Mouse (Mus musculus) hindbrain, embryonic 16.5 days (tissue): Measurements from ENCODE around the gene Pml. TPM values are rescaled to one million over a fixed set of nuclear protein-coding genes. Genes with fewer than 3 reads are reported as not detected.

Source experiments
- ATAC-seq: fragments of 200-750 bp; cut with Nextera tagmentation; 2 replicates; pipeline ENCODE4 v1.8.0; 2017; ENCODE audit warnings: moderate TSS enrichment, moderate library complexity
- H3K27ac ChIP-seq: fragments of 300-500 bp; sonication (generic); 2 replicates; pipeline ENCODE4 v1.5.1; 2014; ENCODE audit warnings: low read depth, mild to moderate bottlenecking, control low read depth, low read length, moderate library complexity
- H3K27me3 ChIP-seq: fragments of 300-500 bp; sonication (generic); replicated peaks from 2 replicates; pipeline ENCODE4 v1.6.1; 2014; ENCODE audit warnings: low read length; ENCODE audit not compliant: control insufficient read depth, insufficient read depth
- H3K36me3 ChIP-seq: fragments of 300-500 bp; sonication (generic); 2 replicates; pipeline ENCODE4 v1.6.1; 2014; ENCODE audit warnings: mild to moderate bottlenecking, low read length, moderate library complexity, mixed read lengths; ENCODE audit not compliant: control insufficient read depth, insufficient read depth
- H3K4me1 ChIP-seq: fragments of 300-500 bp; sonication (generic); 2 replicates; pipeline ENCODE4 v1.6.1; 2014; ENCODE audit warnings: low read depth, low read length; ENCODE audit not compliant: control insufficient read depth, insufficient read depth
- H3K4me2 ChIP-seq: fragments of 300-500 bp; sonication (generic); 2 replicates; pipeline ENCODE4 v1.6.1; 2014; ENCODE audit warnings: mild to moderate bottlenecking, low read length, control low read depth, moderate library complexity
- H3K4me3 ChIP-seq: fragments of 300-500 bp; sonication (generic); 2 replicates; pipeline ENCODE4 v1.5.1; 2014; ENCODE audit warnings: mild to moderate bottlenecking, low read length, control low read depth, moderate library complexity
- H3K9ac ChIP-seq: fragments of 300-500 bp; sonication (generic); 2 replicates; pipeline ENCODE4 v1.6.1; 2014; ENCODE audit warnings: low read depth, mild to moderate bottlenecking, control low read depth, low read length, moderate library complexity
- H3K9me3 ChIP-seq: fragments of 300-500 bp; sonication (generic); 2 replicates; pipeline ENCODE4 v1.6.1; 2014; ENCODE audit warnings: mild to moderate bottlenecking, low read length, moderate library complexity; ENCODE audit not compliant: control insufficient read depth
- WGBS: fragments of 180-500 bp; shearing (Covaris S2); extraction: QIAGEN DNeasy Blood & Tissue Kit; methylation state at CpG from one replicate; pipeline ENCODE4 v1.1.7; 2014; 5-methylcytosine and 5-hydroxymethylcytosine counted together
- polyA plus RNA-seq: library from polyadenylated mRNA; unstranded; fragments of >200 nt; fragmentation: Nextera tagmentation; extraction: Ambion mirVana; gene quantifications from 2 replicates; pipeline ENCODE4 v1.2.1, GENCODE M21; 2015

Pml gene
- polyA plus RNA-seq, 1 experiment from 2014 or later, result 3.9 TPM

GRCm38 (mm10) chr9:58213865-58214264, 35.7 kb downstream of the Pml start:
- Histone ChIP-seq H3K9me3 (no peaks in the 10 kb centered on the region), H3K4me1 (no peaks in the 10 kb centered on the region), H3K9ac (no peak overlapping the region), H3K36me3 (no peaks in the 10 kb centered on the region), H3K27ac (no peak overlapping the region), H3K4me2 (no peak overlapping the region), H3K27me3 (no peaks in the 10 kb centered on the region), H3K4me3 (no peak overlapping the region)
- 31% methylated on average over 5 of the region's 5 CpGs for WGBS
- ATAC-seq, result no peak

GRCm38 (mm10) chr9:58213377-58213776, 36.2 kb downstream of the Pml start:
- WGBS, result 77% methylated on average over 5 of the region's 5 CpGs
- Histone ChIP-seq H3K4me3 (no peak overlapping the region), H3K27me3 (no peaks in the 10 kb centered on the region), H3K27ac (no peak overlapping the region), H3K4me1 (no peaks in the 10 kb centered on the region), H3K36me3 (no peaks in the 10 kb centered on the region), H3K4me2 (no peak overlapping the region), H3K9me3 (no peaks in the 10 kb centered on the region), H3K9ac (no peak overlapping the region)
- ATAC-seq, result no peak

GRCm38 (mm10) chr9:58210304-58210627, 39.3 kb downstream of the Pml start:
- no peaks in the 10 kb centered on the region for H3K27me3 ChIP-seq
- WGBS, result 76% methylated on average over 2 of the region's 2 CpGs

DNA sequence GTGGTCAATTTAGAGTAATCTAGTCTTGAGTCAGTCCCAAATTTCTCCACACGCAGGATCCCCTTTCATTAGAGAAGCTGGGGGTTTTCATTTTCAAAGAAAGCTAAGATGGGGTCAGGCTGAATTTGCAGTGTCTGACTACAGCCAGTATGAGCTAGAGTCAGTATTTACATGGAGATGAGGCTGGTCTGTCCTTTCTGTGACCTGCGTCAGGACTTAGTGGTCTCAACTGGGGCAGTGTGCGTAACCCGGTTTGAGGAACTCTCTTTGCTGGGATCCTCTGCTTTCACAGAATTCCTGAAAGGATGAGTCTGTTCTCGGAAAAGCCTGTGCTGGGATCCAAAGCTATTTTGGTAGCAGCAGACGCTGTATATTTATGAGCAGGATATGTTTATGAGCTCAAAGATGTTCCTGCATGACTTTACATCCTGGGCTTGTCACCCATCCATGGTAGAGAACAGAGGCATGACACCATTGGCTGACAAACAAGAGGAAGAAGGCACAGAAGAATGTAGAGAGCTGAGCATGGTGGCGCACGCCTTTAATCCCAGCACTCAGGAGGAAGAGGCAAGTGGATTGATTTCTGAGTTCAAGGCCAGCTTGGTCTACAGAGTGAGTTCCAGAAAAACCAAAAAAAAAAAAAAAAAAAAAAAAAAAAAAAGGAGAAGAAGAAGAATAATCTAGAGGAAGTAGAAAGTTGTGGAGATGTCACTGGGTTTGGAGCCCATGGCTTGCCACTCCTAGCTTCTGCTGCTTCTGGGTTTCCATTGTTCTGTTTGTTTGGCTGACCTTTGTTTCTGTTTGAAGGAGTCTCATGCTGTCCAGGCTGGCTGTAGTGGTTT, 39.9 kb downstream of the Pml start:
- Histone ChIP-seq H3K4me1 (peaks cover 4% of the 10 kb centered on the region), H3K9ac (no peak overlapping the region), H3K9me3 (no peaks in the 10 kb centered on the region), H3K27me3 (no peaks in the 10 kb centered on the region), H3K4me3 (no peak overlapping the region), H3K36me3 (no peaks in the 10 kb centered on the region), H3K27ac (no peak overlapping the region), H3K4me2 (no peak overlapping the region)
- ATAC-seq, result no peak
- WGBS, result 71% methylated on average over 8 of the region's 8 CpGs

More at GRCm38 (mm10) chr9:58210304-58210627, 39.3 kb downstream of the Pml start:
- no peak overlapping the region for H3K9ac ChIP-seq
- no peak overlapping the region for H3K27ac ChIP-seq
- ATAC-seq, result no peak
- no peaks in the 10 kb centered on the region for H3K9me3 ChIP-seq
- peaks cover 4% of the 10 kb centered on the region for H3K4me1 ChIP-seq
- H3K4me3 ChIP-seq, result no peak overlapping the region
- no peaks in the 10 kb centered on the region for H3K36me3 ChIP-seq
- H3K4me2 ChIP-seq, result no peak overlapping the region

DNA sequence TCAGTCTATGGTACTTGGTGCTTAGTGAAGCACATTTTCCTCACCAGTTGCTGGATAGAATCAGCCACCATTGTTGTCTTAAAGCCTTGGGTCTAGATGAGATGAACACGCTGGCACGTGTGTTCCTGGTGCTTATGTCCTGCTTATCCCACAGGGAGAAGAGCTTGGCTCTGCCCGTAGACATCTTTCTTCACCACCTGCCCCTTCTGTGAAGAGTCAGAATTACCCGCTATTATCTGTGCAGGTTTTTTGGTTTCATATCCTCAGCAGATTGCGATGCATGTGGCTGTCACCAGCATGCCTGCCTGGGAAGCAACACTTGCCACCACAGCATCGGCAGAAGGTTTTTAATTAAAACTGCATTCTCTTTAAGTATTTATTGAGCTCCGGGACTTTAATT, 43.6 kb downstream of the Pml start:
- ATAC-seq, result no peak
- Histone ChIP-seq H3K4me2 (no peak overlapping the region; the same call in 1 of the 2 replicates), H3K27ac (no peak overlapping the region; the same call in 1 of the 2 replicates), H3K27me3 (peaks cover 15% of the 10 kb centered on the region), H3K4me3 (no peak overlapping the region), H3K9me3 (no peaks in the 10 kb centered on the region), H3K36me3 (no peaks in the 10 kb centered on the region), H3K4me1 (peaks cover 13% of the 10 kb centered on the region), H3K9ac (peak overlapping the region; percentile 38; the same call in 1 of the 2 replicates)
- 61% methylated on average over 7 of the region's 7 CpGs for WGBS

GRCm38 (mm10) chr9:58204448-58205000, 45.1 kb downstream of the Pml start:
- Histone ChIP-seq H3K4me1 (peaks cover 16% of the 10 kb centered on the region), H3K36me3 (no peaks in the 10 kb centered on the region), H3K4me3 (peak overlapping the region; percentile 32), H3K4me2 (peak overlapping the region; percentile 72), H3K9me3 (no peaks in the 10 kb centered on the region), H3K27ac (peak overlapping the region; percentile 75; the same call in 1 of the 2 replicates), H3K9ac (peak overlapping the region; percentile 26; the same call in 1 of the 2 replicates), H3K27me3 (peaks cover 30% of the 10 kb centered on the region)
- ATAC-seq, result peak; percentile 58
- 6% methylated on average over 18 of the region's 18 CpGs for whole genome bisulfite sequencing

DNA sequence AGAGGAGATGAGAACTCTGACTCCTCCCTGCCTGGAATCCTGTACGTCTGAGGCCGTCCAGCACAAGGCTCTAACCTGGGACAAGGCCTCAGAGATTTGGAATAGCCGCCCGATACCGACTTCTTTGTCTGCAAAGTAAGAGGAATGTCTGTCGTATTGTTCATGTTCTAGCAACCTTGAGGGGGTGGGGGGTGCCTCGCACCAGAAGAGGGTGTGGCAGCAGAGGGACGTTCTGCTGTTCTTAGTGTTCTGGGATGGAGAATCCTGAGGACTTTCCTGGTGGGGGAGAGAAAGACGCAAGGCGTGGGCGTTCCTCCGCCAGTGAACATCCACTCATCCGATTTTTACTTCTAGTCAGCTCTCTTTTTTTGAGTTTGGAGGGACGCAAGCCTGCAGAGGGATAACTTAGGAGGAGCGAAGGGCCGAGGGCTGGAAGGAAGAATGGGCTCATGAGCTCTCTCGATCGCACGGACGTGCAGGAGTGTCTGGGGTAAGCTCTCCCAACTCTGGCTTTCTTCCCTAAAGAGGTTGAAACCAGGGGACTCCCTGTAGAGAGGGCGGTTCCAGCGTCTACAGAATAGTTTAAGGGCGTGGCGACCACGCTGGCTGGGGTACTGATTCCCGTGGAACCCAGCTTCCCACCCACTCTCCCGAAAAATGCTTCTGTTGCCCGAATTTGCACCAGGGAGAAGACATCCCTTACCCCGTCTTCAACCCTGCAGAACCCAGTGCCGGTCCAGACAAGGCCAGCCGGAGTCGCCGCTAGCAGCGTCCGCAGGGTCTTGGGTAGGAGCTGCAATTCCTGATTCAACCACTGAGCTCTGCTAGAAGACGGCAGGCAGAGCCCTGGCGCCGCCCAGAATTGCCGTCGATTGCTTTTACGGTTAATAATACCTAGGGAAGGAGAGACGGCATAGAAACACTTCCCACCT, 45.8 kb downstream of the Pml start, which contains the start of the genes Islr and Islr2:
Gene Islr, minus strand, starts transcription at position 791 of the 932 bp plus-strand sequence.
Gene Islr2, minus strand, starts transcription at position 804 of the 932 bp plus-strand sequence.
- Histone ChIP-seq H3K4me3 (peak within 1 kb of the TSS; percentile 32), H3K9me3 (no peaks in the 10 kb centered on the region), H3K4me1 (peaks cover 23% of the 10 kb centered on the region), H3K36me3 (no peaks in the 10 kb centered on the region), H3K9ac (peak within 1 kb of the TSS; percentile 55), H3K27ac (peak within 1 kb of the TSS; percentile 75), H3K27me3 (peaks cover 38% of the 10 kb centered on the region), H3K4me2 (peak within 1 kb of the TSS; percentile 72)
- WGBS, result 2% methylated on average over 42 of the region's 42 CpGs
- ATAC-seq, result peak; percentile 53

- Histone ChIP-seq H3K4me2 (peak overlapping the region; percentile 72), H3K4me1 (peaks cover 33% of the 10 kb centered on the region), H3K27ac (peak overlapping the region; percentile 75), H3K9me3 (no peaks in the 10 kb centered on the region), H3K4me3 (peak overlapping the region; percentile 33), H3K27me3 (peaks cover 47% of the 10 kb centered on the region), H3K36me3 (no peaks in the 10 kb centered on the region), H3K9ac (peak overlapping the region; percentile 55)
- 3% methylated on average over 14 of the region's 14 CpGs for WGBS
- ATAC-seq, result no peak
Observed at GRCm38 (mm10) chr9:58202676-58203453, 46.7 kb downstream of the Pml start.
